In genomic region chr1:87706361-87706760, GRCm38 (mm10) we compare ENCODE assay signal across 27 mouse cellular contexts. TPM values are rescaled to one million over a fixed set of nuclear protein-coding genes. Genes with fewer than 3 reads are reported as not detected.
DNase-seq lines count a peak whose midpoint lies in the region; ATAC-seq lines count a peak whose summit lies in the region.
"Had no signal": no experiment of that assay in that cellular context is flagged by ENCODE, and none has a peak within 500 bp of the region (broad histone marks: within the 10 kb centered on the region; RNA-seq: fewer than 3 reads in every experiment).

No protein-coding gene starts in this region.

- no peaks in the 10 kb centered on the region for H3K27me3 ChIP-seq in intestine, embryonic 16.5 days (replicated peaks; ENCODE audit: control insufficient read depth, insufficient read depth, low read length)
- H3K27me3 ChIP-seq in intestine, embryonic 15.5 days (replicated peaks): no peaks in the 10 kb centered on the region
- H3K27me3 ChIP-seq in liver, embryonic 15.5 days: no peaks in the 10 kb centered on the region
- H3K27me3 ChIP-seq: CH12.LX; lung, embryonic 15.5 days; megakaryocyte, embryonic 14.5 days had no signal

- H3K9me3 ChIP-seq in intestine, embryonic 16.5 days (ENCODE audit: control insufficient read depth, low read length): no peaks in the 10 kb centered on the region
- no peaks in the 10 kb centered on the region for H3K9me3 ChIP-seq in intestine, embryonic 15.5 days
- no peaks in the 10 kb centered on the region for H3K9me3 ChIP-seq in liver, embryonic 15.5 days (replicated peaks)
- H3K9me3 ChIP-seq: G1E; lung, embryonic 15.5 days; megakaryocyte, embryonic 14.5 days had no signal

- no peak overlapping the region for H3K27ac ChIP-seq in intestine, embryonic 16.5 days (ENCODE audit: low read length)
- H3K27ac ChIP-seq in intestine, embryonic 15.5 days: no peak overlapping the region
- H3K27ac ChIP-seq in liver, embryonic 15.5 days (replicated peaks): peak overlapping the region; percentile 90
- H3K27ac ChIP-seq: forebrain, embryonic 10.5 days; layer of hippocampus, adult 2 months; lung, embryonic 15.5 days had no signal

- ATAC-seq in intestine, embryonic 16.5 days: peak; percentile 56; the same call in 1 of the 2 replicates
- ATAC-seq in intestine, embryonic 15.5 days: no peak
- ATAC-seq in erythroid progenitor cell, adult 5-6 weeks (replicated peaks; ENCODE audit: low FRiP score, poor library complexity, severe bottlenecking): peak; percentile 91
- ATAC-seq in liver, embryonic 15.5 days (ENCODE audit: insufficient read depth): peak; percentile 97
- ATAC-seq: forebrain, embryonic 16.5 days had no signal

- H3K4me2 ChIP-seq in intestine, embryonic 16.5 days (ENCODE audit: low read depth, low read length): no peak overlapping the region
- no peak overlapping the region for H3K4me2 ChIP-seq in intestine, embryonic 15.5 days (replicated peaks)
- peak overlapping the region; percentile 41 for H3K4me2 ChIP-seq in liver, embryonic 15.5 days
- H3K4me2 ChIP-seq: lung, embryonic 15.5 days had no signal

- H3K9ac ChIP-seq in intestine, embryonic 16.5 days (ENCODE audit: low read depth, low read length): no peak overlapping the region
- no peak overlapping the region for H3K9ac ChIP-seq in intestine, embryonic 15.5 days
- no peak overlapping the region for H3K9ac ChIP-seq in liver, embryonic 15.5 days
- H3K9ac ChIP-seq: lung, embryonic 15.5 days had no signal

- no peaks in the 10 kb centered on the region for H3K4me1 ChIP-seq in intestine, embryonic 16.5 days (ENCODE audit: control insufficient read depth, insufficient read depth, low read length)
- no peaks in the 10 kb centered on the region for H3K4me1 ChIP-seq in intestine, embryonic 15.5 days (replicated peaks)
- peaks cover 60% of the 10 kb centered on the region for H3K4me1 ChIP-seq in liver, embryonic 15.5 days (replicated peaks)
- H3K4me1 ChIP-seq: lung, embryonic 15.5 days had no signal

- no peaks in the 10 kb centered on the region for H3K36me3 ChIP-seq in intestine, embryonic 16.5 days (ENCODE audit: control insufficient read depth, insufficient read depth, low read length)
- no peaks in the 10 kb centered on the region for H3K36me3 ChIP-seq in intestine, embryonic 15.5 days
- H3K36me3 ChIP-seq in liver, embryonic 15.5 days (replicated peaks): peaks cover 14% of the 10 kb centered on the region
- H3K36me3 ChIP-seq: forebrain, embryonic 10.5 days; lung, embryonic 15.5 days had no signal

- peak; percentile 66 for DNase-seq in c-Kit-negative CD71-positive TER-119-positive erythroid progenitor cells, embryonic 14.5 days (ENCODE audit: low read depth, low spot score)
- DNase-seq in layer of hippocampus, adult 9-11 months: no peak
- no peak for DNase-seq in layer of hippocampus, adult 11-12 months (ENCODE audit: low spot score)
- no peak for DNase-seq in Muller cell, postnatal 12 days (ENCODE audit: inconsistent ontology term)
- DNase-seq: adrenal gland, adult 2 months; cerebellum, adult 2 months; cerebellum, postnatal 36 days; gastrocnemius, postnatal 36 days; heart, postnatal 14 days; kidney, adult 8-10 months; kidney, postnatal 14 days; layer of hippocampus, postnatal 36 days; lung, postnatal 36 days; midbrain, embryonic 14.5 days; right cerebral cortex, postnatal 14 days; thymus, adult 2 months had no signal

- WGBS in intestine, embryonic 16.5 days: 80% methylated on average over 3 of the region's 3 CpGs
- 91% methylated on average over 3 of the region's 3 CpGs for WGBS in intestine, embryonic 15.5 days
- WGBS in liver, embryonic 15.5 days (ENCODE audit: insufficient replicate concordance): 51% methylated on average over 3 of the region's 3 CpGs

- no peak overlapping the region for H3K4me3 ChIP-seq in intestine, embryonic 16.5 days (ENCODE audit: low read length)
- H3K4me3 ChIP-seq in intestine, embryonic 15.5 days (replicated peaks): no peak overlapping the region
- no peak overlapping the region for H3K4me3 ChIP-seq in liver, embryonic 15.5 days (replicated peaks)
- H3K4me3 ChIP-seq: forebrain, embryonic 10.5 days; layer of hippocampus, adult 2 months; lung, embryonic 15.5 days; megakaryocyte, embryonic 14.5 days had no signal

RNA-seq across cellular contexts. Expression of gene Atg16l1, which starts 49.3 kb away (rescaled TPM):
- 21.7 and 24.6 TPM in 2 replicates for polyA plus RNA-seq in intestine, embryonic 16.5 days (2015; fragmentation: Nextera tagmentation; extraction: Ambion mirVana)
- 25.4 and 26.6 TPM in 2 replicates for polyA plus RNA-seq in intestine, embryonic 15.5 days (2015; fragmentation: Nextera tagmentation; extraction: Ambion mirVana)
- total RNA-seq in erythroid progenitor cell, adult 5-6 weeks (2015; ENCODE audit: low replicate concordance): 30.2 and 44.0 TPM in 2 replicates
- 79.1 and 166 TPM in 2 replicates for total RNA-seq in erythroid progenitor cell, adult 5-6 weeks (2017; ENCODE audit: low replicate concordance)
- 15.0 and 16.4 TPM in 2 replicates for polyA plus RNA-seq in liver, embryonic 15.5 days (2015; fragmentation: Nextera tagmentation; extraction: Ambion mirVana)
